Mouse (Mus musculus) midbrain, embryonic 13.5 days (tissue): ENCODE data around the gene Acoxl. TPM values are rescaled to one million over a fixed set of nuclear protein-coding genes. Genes with fewer than 3 reads are reported as not detected.
A peak's percentile ranks its signal among the peaks of the same experiment; 100 is the strongest.

ENCODE experiments used
- ATAC-seq: fragments of 200-750 bp; cut with Nextera tagmentation; 2 replicates; pipeline ENCODE4 v1.8.0; 2017; ENCODE audit warnings: mild to moderate bottlenecking, moderate TSS enrichment, moderate library complexity
- H3K27ac ChIP-seq: fragments of 300-500 bp; sonication (generic); 2 replicates; pipeline ENCODE4 v1.5.1; 2015; ENCODE audit warnings: inconsistent platforms, mild to moderate bottlenecking, moderate library complexity
- H3K27me3 ChIP-seq: fragments of 300-500 bp; sonication (generic); 2 replicates; pipeline ENCODE4 v1.6.1; 2015; ENCODE audit warnings: mild to moderate bottlenecking, inconsistent platforms
- H3K36me3 ChIP-seq: fragments of 300-500 bp; sonication (generic); 2 replicates; pipeline ENCODE4 v1.6.1; 2015; ENCODE audit warnings: mild to moderate bottlenecking, inconsistent platforms
- H3K4me1 ChIP-seq: fragments of 300-500 bp; sonication (generic); replicated peaks from 2 replicates; pipeline ENCODE4 v1.6.1; 2015; ENCODE audit warnings: inconsistent platforms
- H3K4me2 ChIP-seq: fragments of 300-500 bp; sonication (generic); replicated peaks from 2 replicates; pipeline ENCODE4 v1.6.1; 2015; ENCODE audit warnings: moderate library complexity, mild to moderate bottlenecking, inconsistent platforms
- H3K4me3 ChIP-seq: fragments of 300-500 bp; sonication (generic); replicated peaks from 2 replicates; pipeline ENCODE4 v1.5.1; 2015; ENCODE audit warnings: mild to moderate bottlenecking, inconsistent platforms
- H3K9ac ChIP-seq: fragments of 300-500 bp; sonication (generic); replicated peaks from 2 replicates; pipeline ENCODE4 v1.6.1; 2015; ENCODE audit warnings: mild to moderate bottlenecking, inconsistent platforms
- H3K9me3 ChIP-seq: fragments of 300-500 bp; sonication (generic); 2 replicates; pipeline ENCODE4 v1.6.1; 2016; ENCODE audit warnings: mild to moderate bottlenecking, inconsistent platforms
- WGBS: fragments of 180-500 bp; shearing (Covaris S2); methylation state at CpG from one replicate; pipeline ENCODE4 v1.1.7; 2015; 5-methylcytosine and 5-hydroxymethylcytosine counted together
- polyA plus RNA-seq: library from polyadenylated mRNA; unstranded; fragments of >200 nt; fragmentation: Nextera tagmentation; extraction: Ambion mirVana; gene quantifications from 2 replicates; pipeline ENCODE4 v1.2.1, GENCODE M21; 2015

Acoxl gene
- polyA plus RNA-seq, 1 experiment from 2014 or later = 0.07 TPM

- no peak for ATAC-seq
- Histone ChIP-seq H3K4me2 (no peak overlapping the region), H3K36me3 (no peaks in the 10 kb centered on the region), H3K9ac (no peak overlapping the region), H3K4me1 (no peaks in the 10 kb centered on the region), H3K27me3 (no peaks in the 10 kb centered on the region), H3K9me3 (no peaks in the 10 kb centered on the region), H3K4me3 (no peak overlapping the region), H3K27ac (no peak overlapping the region)
- WGBS = 66% methylated on average over 9 of the region's 9 CpGs
Observed at GRCm38 (mm10) chr2:128111537-128111936, 272.9 kb downstream of the Acoxl start.

- H3K4me1 ChIP-seq = no peaks in the 10 kb centered on the region
Observed at GRCm38 (mm10) chr2:128114621-128115020, 275.9 kb downstream of the Acoxl start.

GRCm38 (mm10) chr2:128115579-128115978 lies 276.9 kb downstream of the Acoxl start:
- Histone ChIP-seq H3K36me3 (no peaks in the 10 kb centered on the region), H3K4me2 (no peak overlapping the region), H3K4me1 (no peaks in the 10 kb centered on the region), H3K4me3 (no peak overlapping the region), H3K9ac (no peak overlapping the region), H3K27me3 (0 out of 2 replicates have a peak, but pooled peaks cover 2% of the 10 kb centered on the region), H3K9me3 (no peaks in the 10 kb centered on the region), H3K27ac (no peak overlapping the region)
- 49% methylated on average over 4 of the region's 4 CpGs for WGBS
- ATAC-seq = no peak

More at GRCm38 (mm10) chr2:128114621-128115020, 275.9 kb downstream of the Acoxl start:
- no peaks in the 10 kb centered on the region for H3K9me3 ChIP-seq
- no peaks in the 10 kb centered on the region for H3K27me3 ChIP-seq
- no peak overlapping the region for H3K27ac ChIP-seq
- H3K4me2 ChIP-seq = no peak overlapping the region
- 85% methylated on average over 3 of the region's 3 CpGs for WGBS
- no peak overlapping the region for H3K4me3 ChIP-seq
- no peak overlapping the region for H3K9ac ChIP-seq
- no peak for ATAC-seq
- no peaks in the 10 kb centered on the region for H3K36me3 ChIP-seq

- Histone ChIP-seq H3K36me3 (no peaks in the 10 kb centered on the region), H3K9ac (no peak overlapping the region), H3K4me3 (no peak overlapping the region), H3K27ac (no peak overlapping the region), H3K27me3 (peaks cover 22% of the 10 kb centered on the region), H3K4me2 (no peak overlapping the region), H3K4me1 (peaks cover 5% of the 10 kb centered on the region), H3K9me3 (no peaks in the 10 kb centered on the region)
- 77% methylated on average over 7 of the region's 7 CpGs for WGBS
- no peak for ATAC-seq
Observed at GRCm38 (mm10) chr2:128117605-128118004, 278.9 kb downstream of the Acoxl start.

- Histone ChIP-seq H3K9me3 (no peaks in the 10 kb centered on the region), H3K9ac (no peak overlapping the region), H3K4me3 (no peak overlapping the region), H3K27ac (no peak overlapping the region), H3K4me1 (peaks cover 18% of the 10 kb centered on the region), H3K36me3 (no peaks in the 10 kb centered on the region), H3K4me2 (no peak overlapping the region), H3K27me3 (peaks cover 35% of the 10 kb centered on the region)
- WGBS = 90% methylated on average over 9 of the region's 9 CpGs
- ATAC-seq = no peak
Observed at GRCm38 (mm10) chr2:128118971-128119370, 280.3 kb downstream of the Acoxl start.

GRCm38 (mm10) chr2:128122491-128122890 lies 283.8 kb downstream of the Acoxl start:
- peak overlapping the region; percentile 59 for H3K4me3 ChIP-seq
- peaks cover 44% of the 10 kb centered on the region for H3K4me1 ChIP-seq
- peaks cover 47% of the 10 kb centered on the region for H3K27me3 ChIP-seq
- no peak overlapping the region for H3K27ac ChIP-seq
- H3K9me3 ChIP-seq = no peaks in the 10 kb centered on the region
- no peak overlapping the region for H3K9ac ChIP-seq
- no peaks in the 10 kb centered on the region for H3K36me3 ChIP-seq
- peak overlapping the region; percentile 99 for H3K4me2 ChIP-seq
- WGBS = 2% methylated on average over 9 of the region's 9 CpGs
- no peak for ATAC-seq

GRCm38 (mm10) chr2:128122891-128123771 lies 284.5 kb downstream of the Acoxl start:
- Histone ChIP-seq H3K9ac (peak overlapping the region; percentile 33; the same call in 1 of the 2 replicates), H3K36me3 (no peaks in the 10 kb centered on the region), H3K4me1 (peaks cover 45% of the 10 kb centered on the region), H3K27ac (no peak overlapping the region), H3K27me3 (peaks cover 47% of the 10 kb centered on the region), H3K4me2 (peak overlapping the region; percentile 99), H3K9me3 (no peaks in the 10 kb centered on the region), H3K4me3 (peak overlapping the region; percentile 59)
- no peak for ATAC-seq
- WGBS = 1% methylated on average over 40 of the region's 40 CpGs

- peak overlapping the region; percentile 99 for H3K4me2 ChIP-seq
- 2% methylated on average over 23 of the region's 23 CpGs for WGBS
- H3K27me3 ChIP-seq = peaks cover 47% of the 10 kb centered on the region
- H3K9me3 ChIP-seq = no peaks in the 10 kb centered on the region
- no peak overlapping the region for H3K27ac ChIP-seq
- no peaks in the 10 kb centered on the region for H3K36me3 ChIP-seq
- peak overlapping the region; percentile 59 for H3K4me3 ChIP-seq
- H3K9ac ChIP-seq = peak overlapping the region; percentile 33; the same call in 1 of the 2 replicates
- no peak for ATAC-seq
- peaks cover 54% of the 10 kb centered on the region for H3K4me1 ChIP-seq
Observed at GRCm38 (mm10) chr2:128123921-128124683, 285.4 kb downstream of the Acoxl start.

GRCm38 (mm10) chr2:128124693-128125092 lies 286.0 kb downstream of the Acoxl start:
- Histone ChIP-seq H3K9me3 (no peaks in the 10 kb centered on the region), H3K27ac (no peak overlapping the region), H3K36me3 (no peaks in the 10 kb centered on the region; the same call in 1 of the 2 replicates), H3K4me2 (peak overlapping the region; percentile 99), H3K27me3 (peaks cover 47% of the 10 kb centered on the region), H3K4me1 (peaks cover 57% of the 10 kb centered on the region), H3K4me3 (peak overlapping the region; percentile 59), H3K9ac (0 out of 2 replicates have a peak overlapping the region, but pooled peaks have one; percentile 71)
- 2% methylated on average over 15 of the region's 15 CpGs for WGBS
- ATAC-seq = no peak

GRCm38 (mm10) chr2:128125635-128126470 lies 287.2 kb downstream of the Acoxl start, which contains the start of gene Bcl2l11:
Bcl2l11 (plus strand) TSS chr2:128126038.
- WGBS = under 1% methylated on average over 72 of the region's 76 CpGs
- peaks cover 65% of the 10 kb centered on the region for H3K4me1 ChIP-seq
- H3K4me3 ChIP-seq = peak within 1 kb of the TSS; percentile 59
- H3K9ac ChIP-seq = peak within 1 kb of the TSS; percentile 71
- H3K9me3 ChIP-seq = no peaks in the 10 kb centered on the region
- peak within 1 kb of the TSS; percentile 99 for H3K4me2 ChIP-seq
- peaks cover 3% of the 10 kb centered on the region; the same call in 1 of the 2 replicates for H3K36me3 ChIP-seq
- H3K27ac ChIP-seq = peak within 1 kb of the TSS; percentile 82
- H3K27me3 ChIP-seq = peaks cover 42% of the 10 kb centered on the region
- ATAC-seq = peak; percentile 82

GRCm38 (mm10) chr2:128126591-128127051 lies 287.9 kb downstream of the Acoxl start:
- ATAC-seq = peak; percentile 21
- H3K4me2 ChIP-seq = peak overlapping the region; percentile 99
- peak overlapping the region; percentile 71 for H3K9ac ChIP-seq
- H3K4me3 ChIP-seq = peak overlapping the region; percentile 59
- H3K36me3 ChIP-seq = peaks cover 10% of the 10 kb centered on the region
- peaks cover 35% of the 10 kb centered on the region for H3K27me3 ChIP-seq
- peak overlapping the region; percentile 82 for H3K27ac ChIP-seq
- no peaks in the 10 kb centered on the region for H3K9me3 ChIP-seq
- WGBS = under 1% methylated on average over 35 of the region's 35 CpGs
- H3K4me1 ChIP-seq = peaks cover 65% of the 10 kb centered on the region
